Mouse (Mus musculus) bone marrow macrophage, adult 2 months (primary cell): ENCODE results near the gene Ank.

Source experiments
- CTCF ChIP-seq: IDR thresholded peaks from 2 replicates; pipeline ENCODE4 v1.5.1; 2012; ENCODE audit warnings: low read depth, mild to moderate bottlenecking, low read length, moderate library complexity
- POLR2A ChIP-seq: IDR thresholded peaks from 2 replicates; pipeline ENCODE4 v1.6.1; 2012; ENCODE audit warnings: mild to moderate bottlenecking, low read depth, low read length, borderline replicate concordance

- no peak for TF ChIP-seq CTCF
- TF ChIP-seq POLR2A: no peak
These were observed 39.8 kb downstream of the Ank start for GRCm38 (mm10) chr15:27506127-27506886.
